Mouse (Mus musculus) brain, embryonic 14.5 days (tissue): ENCODE measurements around the gene Dysf.

Experiments
- CTCF ChIP-seq: fragments of 200-500 bp; IDR thresholded peaks from 2 replicates; pipeline ENCODE4 v1.5.1; 2012; ENCODE audit warnings: inconsistent platforms, mild to moderate bottlenecking, moderate library complexity, borderline replicate concordance; ENCODE audit not compliant: insufficient read depth, insufficient read length; ENCODE audit errors: extremely low read depth
- POLR2A ChIP-seq: fragments of 200-500 bp; IDR thresholded peaks from 2 replicates; pipeline ENCODE4 v1.6.1; 2012; ENCODE audit warnings: mild to moderate bottlenecking, inconsistent platforms, borderline replicate concordance; ENCODE audit not compliant: poor library complexity, insufficient read depth, insufficient read length, severe bottlenecking; ENCODE audit errors: extremely low read depth

DNA sequence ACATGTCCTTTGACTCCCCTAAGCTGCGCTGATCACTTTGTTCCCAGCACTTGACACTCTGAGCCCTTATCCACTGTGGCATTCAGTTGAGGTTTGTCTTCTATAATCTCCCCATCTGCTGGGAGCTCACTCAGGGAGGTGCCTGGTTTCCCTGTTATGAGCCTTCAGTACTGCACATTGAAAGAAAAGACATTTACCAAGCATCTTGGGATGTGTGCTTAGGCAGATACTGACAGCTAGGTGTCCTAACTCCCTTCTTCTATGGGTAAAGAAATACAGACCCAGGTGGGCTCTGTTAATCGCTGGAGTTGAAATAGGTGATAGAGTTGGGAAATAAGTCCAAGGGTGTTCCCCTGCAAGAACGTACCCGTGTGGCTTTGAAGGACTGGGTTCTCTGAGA is 122.5 kb downstream of the Dysf start:
- TF ChIP-seq CTCF (no peak), POLR2A (no peak)
